Mouse (Mus musculus) embryo, embryonic 10.5 days (tissue): ENCODE measurements at regions not wholly inside any gene's neighbourhood (a gene's known extent, or its start where the extent isn't known, plus 50 kb on each side); places are given as distances from the start of the nearest gene placed in this dataset.

Experiments used
- DNase-seq: peaks from one replicate; pipeline ENCODE4 v3.0.0-alpha.2; 2015; ENCODE audit warnings: low spot score

DNA sequence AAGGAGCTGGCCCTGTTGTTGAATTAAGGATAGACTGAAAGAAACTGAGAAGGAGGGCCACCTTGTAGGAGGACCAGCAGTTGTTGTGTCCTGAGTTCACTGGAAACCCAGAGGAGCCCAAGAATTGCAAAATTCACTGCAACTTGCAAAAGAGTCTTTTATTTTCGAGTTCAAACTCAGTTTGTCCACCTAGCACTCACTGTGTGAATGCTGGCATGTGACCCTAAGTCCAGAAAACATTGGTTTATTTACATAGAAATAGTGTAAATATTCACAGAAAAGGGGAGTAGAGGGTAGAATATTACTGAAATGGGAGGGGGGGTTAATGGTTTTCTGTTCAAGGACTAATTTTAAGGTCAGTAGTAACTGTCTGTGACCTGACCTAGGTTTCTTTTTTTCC, 394.7 kb downstream of the 4933405O20Rik start:
- DNase-seq = no peak

DNA sequence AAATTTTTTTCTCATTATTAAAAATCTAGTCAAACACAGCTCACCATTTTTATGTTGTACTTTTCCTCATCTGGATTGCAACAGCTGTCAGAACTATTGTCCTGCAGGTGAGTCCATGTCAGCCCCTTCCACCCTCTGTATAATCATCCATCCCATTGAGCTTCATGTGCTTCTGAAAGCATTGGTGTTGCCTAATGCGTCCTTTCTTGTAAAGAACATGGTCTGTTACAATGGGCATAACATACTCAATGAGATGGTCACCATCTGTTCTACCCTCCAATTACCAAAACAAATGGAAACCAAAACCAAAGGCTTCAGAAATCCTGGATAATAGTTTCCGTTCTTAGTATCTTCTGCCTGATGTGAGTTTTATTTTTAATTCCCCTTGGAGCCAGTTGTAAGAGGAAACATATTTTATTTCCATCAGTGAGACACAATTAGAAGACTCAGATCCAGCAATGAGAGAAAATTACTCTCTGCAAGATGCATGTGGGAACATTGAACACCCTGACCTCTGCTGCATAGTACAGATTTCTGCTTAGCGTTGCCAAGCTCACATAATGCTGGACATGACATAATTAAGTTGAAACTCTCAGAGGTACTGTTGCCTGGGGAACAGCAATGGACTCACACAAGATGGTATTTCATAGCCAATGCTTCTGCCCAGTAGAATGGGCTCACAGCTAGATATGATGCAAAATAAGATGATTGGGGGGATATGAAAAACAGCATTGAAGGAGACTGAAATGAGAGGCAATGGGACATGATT, 443.1 kb downstream of the 4933405O20Rik start:
- peak; percentile 5 for DNase-seq

DNA sequence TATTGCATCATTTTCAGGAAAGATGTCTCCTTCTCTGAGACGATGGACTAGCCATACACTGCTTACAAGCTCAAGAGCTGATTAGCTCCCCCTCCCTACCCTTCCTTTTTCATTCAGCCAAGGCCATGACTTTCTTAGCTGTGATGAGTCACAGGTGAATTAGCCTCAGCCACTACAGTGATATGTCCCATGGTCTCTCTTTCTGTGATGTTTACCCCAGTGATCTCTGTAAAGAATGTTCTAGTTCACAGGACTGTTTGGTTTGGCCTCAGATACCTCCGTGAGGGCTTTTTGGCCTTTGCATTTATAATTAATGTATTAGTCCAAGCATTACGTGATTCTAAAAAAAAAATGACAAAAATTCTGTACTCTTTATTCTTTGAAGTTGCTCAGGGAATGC, 452.5 kb downstream of the 4933405O20Rik start:
- no peak for DNase-seq

DNA sequence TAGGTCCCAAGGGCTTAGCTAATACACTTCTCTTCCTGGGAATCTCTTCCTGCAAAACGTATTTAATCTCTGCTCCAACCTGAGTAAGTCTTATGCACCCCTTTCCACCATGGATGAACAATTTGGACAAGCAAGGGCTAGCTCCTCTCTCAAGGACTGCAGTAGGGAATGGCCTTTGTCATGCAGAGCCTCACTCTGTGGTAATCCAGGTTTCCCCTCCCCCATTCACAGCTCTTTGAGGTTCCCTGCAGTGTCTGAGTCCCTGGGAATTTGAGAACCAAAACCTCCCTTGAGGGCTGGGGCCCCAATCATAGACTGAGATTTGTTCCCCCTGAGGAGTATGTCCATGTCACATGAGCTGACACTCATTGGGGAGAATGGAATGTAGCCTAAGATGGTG, 442.5 kb upstream of the Ano5 start:
- no peak for DNase-seq

DNA sequence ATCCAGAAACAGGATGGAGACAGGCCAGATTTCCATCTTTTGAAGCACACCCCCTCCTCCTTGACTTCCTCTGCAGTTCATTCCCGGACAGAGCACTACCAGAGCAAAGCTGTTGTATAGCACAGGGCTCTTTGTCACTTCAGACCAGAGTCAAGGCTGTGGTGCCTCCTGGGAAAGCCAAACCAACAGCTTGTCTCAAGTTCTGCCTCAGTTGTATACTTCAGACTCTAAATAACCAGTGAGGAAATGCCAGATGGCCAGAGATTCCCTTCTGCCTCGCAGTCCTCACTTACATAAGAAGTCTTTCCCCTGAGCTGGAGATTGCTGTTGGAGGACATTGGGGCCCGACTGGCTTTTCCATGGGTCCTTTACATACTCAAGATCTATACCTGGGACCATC, 417.1 kb upstream of the Ano5 start:
- DNase-seq = no peak

DNA sequence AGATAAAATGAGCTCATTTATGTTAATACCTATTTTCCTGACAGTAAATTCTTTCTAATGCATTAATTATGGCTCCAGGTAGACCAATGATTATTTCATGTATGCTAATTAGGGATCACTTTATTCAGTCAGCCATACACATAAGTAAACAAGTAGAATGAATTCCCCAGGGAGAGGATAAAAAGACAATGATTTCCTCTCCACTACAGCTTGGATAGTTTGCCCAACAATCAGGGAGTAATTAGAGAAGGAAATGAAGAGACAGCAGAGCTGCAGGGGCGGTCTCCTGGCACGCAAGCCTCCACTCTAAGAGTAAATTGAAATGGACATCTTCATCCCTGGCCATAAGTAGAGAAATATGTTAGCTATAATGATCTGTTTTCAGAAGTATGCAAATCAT, 409.7 kb upstream of the Ano5 start:
- no peak for DNase-seq

DNA sequence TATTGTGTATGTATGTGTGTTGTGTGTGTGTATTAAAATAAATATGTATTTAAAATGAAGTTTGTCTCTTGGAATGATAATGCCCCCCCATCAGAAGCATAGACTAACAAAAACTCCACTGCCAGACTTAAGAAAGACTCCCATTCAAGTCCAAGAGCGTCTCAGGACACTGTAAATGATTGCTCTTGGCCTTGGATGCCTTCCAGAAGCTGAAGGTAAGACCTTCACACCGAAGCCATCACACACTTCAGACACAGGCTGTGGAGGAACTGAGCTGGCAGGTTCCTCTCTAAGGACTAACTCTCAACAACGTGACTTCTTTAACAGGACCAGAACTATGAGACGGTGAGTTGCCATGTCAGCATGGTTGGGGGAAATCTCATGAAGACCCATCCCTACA, 370.0 kb upstream of the Ano5 start:
- no peak for DNase-seq

DNA sequence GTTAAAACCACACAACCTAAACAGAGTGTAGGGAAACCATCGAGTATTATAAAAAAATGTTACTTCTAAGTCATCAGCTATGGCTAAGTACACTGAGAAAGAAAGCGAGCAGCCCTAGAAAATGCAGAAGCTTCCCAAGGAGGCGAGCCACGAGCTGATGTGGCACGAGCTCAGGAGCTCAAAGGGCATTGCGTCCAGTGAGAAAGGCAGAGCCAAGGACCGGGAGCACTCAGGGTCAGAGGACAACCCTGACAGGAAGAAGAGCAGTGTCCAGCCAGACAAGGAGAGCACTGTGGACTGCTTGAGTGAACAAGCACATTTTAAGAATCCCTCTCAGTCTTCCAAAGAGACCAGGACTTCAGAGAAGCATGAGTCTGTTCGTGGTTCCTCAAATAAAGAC, 335.6 kb upstream of the Ano5 start:
- DNase-seq = no peak

DNA sequence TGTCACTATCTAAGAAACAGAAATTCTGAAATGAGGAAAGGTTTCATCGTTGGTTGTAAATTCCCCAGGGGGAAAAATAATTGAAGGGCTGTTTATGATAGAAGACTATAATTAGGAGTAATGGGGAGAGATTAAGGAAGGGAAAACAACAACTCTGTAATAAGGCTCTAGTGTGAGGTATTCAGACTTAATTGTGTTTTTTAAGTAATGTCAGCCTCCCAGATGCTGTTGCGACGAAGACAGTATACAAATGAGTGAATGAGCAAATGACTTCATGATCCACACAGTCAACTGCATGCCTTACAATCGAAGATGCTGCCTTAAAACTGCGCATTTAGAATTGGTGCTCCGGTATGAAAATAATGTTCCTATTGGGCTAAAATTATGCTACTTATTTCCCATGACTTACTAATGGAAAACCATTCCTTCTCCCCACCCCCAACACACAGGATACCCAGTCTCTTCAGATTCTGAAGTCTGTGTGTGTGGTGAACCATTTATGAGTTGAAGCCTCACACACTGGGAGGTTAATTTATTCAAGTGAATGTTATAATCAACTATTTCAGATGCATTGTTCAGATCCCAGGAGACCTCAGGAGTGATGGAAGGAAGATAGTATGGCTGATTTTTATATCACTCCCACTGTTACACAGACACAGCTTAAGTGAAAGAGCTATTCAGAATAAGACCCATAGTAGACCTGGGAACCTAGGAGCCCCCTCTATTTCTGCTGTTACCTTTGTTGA, 295.2 kb upstream of the Ano5 start:
- DNase-seq = no peak

DNA sequence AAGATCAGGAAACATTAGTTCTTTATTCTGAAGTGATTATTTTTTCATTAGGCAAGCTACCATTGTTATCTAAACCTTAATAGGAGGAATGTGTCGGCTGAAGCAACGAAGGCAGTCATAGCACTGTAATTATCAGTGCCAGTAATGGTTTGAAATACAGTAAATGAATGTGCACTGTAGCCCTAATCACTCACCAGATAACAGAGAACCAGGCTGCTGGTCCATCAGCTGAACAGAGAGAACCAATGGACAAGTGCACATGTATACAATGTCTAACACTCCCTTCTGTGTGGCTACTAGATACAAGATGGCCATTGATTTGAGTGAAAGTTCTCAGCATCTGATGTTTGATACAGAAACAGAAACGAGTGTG, 294.6 kb upstream of the Ano5 start:
- DNase-seq = no peak

DNA sequence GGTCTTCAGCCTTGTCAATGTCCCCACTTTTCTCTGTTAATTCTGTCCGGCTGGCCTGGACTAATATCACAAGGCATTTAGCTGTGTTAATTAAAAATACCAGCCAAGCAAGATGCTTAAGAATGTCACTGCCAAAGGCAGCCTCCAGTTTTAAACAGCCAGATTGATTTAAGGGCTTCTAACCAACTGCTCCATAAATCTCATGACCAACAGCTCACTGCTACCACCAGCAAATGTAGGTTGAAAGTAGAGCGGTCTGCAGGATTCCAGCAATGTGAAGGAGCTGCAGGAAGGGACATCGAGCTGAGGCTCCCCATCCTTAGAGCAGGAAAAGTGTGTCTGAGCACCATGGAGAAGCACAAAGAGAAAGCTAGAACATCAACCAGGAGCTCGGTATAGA, 289.5 kb upstream of the Ano5 start:
- no peak for DNase-seq

DNA sequence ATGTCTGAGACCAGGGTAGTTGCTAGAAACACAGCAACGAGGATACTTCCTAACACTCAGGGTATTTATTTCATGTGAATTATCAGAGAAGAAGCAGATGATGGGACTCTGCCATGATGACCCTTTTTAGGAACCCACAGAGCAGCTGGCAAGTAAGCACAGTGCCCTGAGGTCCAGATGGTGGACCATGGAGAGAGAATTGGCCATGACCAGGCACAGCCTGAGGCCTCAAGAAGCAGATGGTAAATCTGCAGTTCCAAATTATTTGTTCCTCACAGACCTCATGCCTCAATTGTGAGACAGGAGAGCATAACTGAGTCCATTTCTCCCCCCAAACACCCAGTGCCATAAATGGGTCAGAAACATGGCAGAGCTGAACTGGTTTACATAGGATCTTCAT, 289.0 kb upstream of the Ano5 start:
- no peak for DNase-seq

DNA sequence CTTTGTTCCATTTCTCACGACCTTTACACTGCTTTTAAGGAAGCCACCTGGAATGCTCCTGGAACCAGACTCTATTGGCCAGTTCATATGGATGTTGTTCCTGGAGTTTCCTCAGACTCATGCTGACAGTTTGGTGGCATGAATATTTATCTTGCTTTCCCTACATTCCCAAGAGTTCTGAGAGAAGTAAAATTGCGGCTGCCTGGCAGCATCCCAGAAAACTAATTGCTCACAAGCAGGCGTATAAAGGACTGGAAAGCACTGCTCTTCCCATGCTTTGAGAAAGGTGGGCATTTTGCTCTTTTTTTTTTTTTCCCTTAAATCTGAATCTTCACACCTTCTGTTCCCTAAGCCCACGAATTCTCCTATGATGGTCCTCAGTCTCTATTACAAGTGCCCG, 283.7 kb upstream of the Ano5 start:
- no peak for DNase-seq

DNA sequence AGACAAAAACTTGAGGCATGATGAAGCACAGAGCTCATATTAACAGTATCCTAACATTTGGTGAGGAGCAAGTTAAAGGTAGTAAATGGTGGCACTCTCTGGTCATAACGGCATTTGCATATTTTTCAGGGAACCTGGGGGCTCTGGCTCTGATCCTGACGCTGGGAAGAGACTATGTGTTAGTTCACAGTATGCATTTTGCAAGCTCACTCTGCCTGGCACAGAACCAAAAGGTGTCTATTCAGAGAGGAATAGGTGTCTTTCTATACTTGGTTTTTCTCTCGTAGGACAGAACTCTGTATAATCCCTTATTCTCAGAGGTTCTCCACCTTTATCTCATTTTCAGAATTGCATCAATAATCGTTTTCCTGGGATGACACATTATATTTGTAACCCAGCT, 276.2 kb upstream of the Ano5 start:
- no peak for DNase-seq

DNA sequence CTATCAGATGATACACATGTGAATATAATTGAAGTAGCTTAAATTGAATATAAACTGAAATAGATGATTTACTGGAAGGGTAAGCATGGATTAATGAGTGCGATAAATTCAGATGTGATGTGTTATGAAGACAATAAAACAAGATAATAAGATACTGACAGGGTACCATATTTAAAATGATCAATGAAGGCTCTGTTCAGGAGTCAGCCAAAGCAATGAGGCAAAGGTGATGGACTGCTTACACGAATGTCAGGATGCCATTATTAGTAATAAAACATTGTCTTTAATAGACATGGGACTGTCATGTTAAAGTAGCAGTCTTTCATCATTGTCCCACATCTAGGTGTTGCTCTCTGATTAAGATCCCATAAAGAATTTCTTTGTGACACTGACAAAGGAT, 263.1 kb upstream of the Ano5 start:
- DNase-seq = no peak

DNA sequence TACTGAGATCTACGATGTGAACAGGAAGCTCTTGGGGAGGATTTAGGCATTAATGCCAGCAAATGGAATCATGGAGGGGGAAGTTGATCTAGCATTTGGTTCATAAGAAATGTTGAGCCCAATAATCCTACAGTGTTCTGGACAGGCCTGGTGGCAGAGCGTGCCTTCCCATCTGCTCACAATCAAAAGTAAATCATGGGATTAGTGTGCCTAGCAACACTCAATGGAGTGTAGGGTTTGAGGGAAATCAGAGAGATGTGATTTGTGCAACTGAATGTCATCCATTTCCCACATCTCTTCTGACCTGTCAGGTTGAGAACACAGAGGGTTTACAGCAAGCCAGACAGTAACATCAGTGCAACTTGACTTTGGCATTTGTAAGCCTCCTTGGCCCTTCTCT, 256.4 kb upstream of the Ano5 start:
- DNase-seq = no peak

DNA sequence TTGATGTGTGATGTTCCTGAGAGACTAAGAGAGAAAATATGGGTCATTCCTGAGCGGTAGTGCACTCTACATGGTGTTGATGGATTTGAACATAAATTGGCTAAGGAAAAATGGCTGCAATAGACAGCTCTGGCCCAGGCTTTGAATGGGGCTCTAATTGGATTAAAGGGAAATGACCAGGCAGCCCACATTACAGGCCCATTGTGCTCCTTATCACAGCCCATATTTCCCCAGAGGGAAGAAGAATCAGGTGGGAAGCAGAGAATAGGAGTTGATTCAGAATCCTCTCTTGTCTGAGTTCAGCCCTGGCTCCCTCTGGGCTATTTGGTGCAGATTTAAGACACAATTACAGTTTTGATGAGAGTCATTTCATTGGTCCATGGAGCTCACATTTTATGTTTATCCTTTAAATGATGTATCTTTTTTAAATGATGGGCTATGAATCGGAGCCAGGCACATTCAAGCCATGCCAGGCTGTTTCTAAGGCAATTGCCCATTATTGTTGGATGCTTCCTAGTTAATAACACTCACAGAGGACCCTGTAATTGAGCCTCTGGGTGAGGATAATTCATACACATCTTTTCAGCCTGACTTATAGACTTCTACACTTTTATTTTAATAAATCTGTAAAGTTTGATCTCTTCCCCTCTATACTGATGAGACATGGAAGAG, 251.5 kb upstream of the Ano5 start:
- peak; percentile 10 for DNase-seq

DNA sequence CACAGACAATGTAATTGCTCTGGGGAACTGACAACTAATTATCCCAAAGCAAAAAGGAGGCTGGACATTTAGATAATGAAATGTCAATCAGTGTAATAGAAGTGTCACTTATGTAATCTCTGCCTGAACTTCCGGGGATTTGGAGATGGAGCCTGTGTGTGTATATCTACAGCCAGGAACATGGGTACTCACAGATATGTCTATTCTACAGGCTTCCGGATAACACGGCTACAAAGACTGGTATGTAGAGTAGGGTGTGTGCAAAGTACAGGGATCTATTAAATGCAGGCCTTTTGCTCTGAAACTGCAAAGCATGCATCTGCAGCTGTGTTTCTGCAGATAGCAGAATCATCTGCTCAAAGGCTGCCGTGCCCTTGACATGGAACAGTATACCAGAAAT, 246.7 kb upstream of the Ano5 start:
- DNase-seq = no peak

DNA sequence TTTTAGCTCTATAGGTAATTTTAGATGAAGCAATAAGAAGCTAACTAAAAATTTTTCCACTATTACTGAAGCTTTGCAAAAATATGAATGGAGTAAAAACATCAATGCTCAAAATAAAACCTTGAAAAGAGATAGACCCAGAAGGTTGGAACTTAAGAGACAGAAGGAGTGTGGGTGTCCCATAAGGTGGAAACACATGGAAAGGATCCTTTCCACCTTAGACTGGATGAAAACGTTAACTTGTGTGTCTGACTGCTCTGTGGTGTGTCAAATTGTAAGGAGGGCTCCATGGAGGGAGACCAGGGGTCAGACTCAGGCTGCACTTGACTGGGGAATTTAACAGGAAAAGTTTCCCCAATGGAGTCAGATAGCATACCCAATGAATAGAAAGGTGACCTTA, 244.9 kb upstream of the Ano5 start:
- DNase-seq = no peak

DNA sequence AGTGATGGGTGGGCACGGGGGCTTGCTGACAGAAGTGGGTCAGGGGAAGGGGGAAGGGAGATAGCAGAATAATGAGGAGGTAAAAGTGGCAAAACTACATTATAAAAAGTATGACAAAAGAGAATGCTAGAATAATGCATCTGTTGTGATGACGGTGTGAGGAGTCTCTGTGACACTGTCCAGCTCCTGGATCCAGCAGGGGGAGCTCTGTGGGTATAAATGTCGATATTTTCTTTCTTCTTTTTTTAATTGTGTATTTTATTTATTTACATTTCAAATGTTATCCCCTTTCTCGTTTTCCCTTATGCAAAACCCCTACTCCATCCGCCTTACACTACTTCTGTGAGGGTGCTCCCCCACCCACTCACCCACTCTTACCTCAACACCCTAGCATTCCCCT, 243.9 kb upstream of the Ano5 start:
- no peak for DNase-seq

DNA sequence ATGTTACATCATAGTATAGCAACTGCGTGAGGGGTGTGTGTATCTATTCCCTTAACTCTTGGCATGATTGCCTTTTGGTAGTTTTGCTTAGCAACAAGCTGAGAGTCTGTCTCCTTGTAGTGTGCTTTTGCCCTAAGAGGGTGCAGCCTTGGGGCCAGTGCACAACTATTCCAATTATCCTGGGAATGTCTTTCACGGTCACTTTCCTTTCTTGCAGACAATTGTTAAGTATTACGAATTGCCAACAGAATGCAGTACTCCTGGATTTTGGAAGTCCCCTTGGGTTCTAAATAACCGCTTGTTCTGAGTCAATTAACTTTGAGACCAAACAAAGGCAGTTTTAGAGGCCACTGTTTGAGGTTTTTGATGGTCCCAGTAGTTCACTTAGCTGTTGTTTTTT, 242.1 kb upstream of the Ano5 start:
- peak; percentile 14 for DNase-seq

DNA sequence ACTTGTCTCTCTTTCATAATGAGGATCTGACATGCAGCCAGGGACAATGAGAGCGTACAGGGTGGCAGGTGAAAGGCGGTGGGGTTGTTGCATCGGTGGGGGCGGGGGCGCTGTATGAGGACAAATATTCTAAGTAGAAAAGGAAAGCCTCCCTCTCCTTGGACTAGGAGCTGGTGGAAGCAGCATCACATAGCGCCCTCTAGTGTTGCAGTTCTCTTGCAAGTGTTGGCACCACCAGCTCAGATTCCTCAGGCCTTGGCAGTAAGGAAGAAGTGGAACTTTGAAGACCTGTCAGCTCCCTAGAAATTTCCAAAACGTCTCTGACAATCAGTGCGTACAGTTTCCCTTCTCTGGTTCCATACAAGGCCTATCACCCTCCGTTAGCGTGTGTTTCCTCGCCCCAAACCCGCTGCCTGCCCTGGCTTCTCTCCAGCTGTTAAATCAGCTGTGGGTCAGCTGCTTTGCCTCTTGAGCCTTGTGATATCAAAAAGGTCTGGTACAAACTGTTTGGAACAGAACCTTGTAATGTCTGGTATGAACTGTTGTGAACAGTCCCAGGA, 240.2 kb upstream of the Ano5 start:
- peak; percentile 70 for DNase-seq

DNA sequence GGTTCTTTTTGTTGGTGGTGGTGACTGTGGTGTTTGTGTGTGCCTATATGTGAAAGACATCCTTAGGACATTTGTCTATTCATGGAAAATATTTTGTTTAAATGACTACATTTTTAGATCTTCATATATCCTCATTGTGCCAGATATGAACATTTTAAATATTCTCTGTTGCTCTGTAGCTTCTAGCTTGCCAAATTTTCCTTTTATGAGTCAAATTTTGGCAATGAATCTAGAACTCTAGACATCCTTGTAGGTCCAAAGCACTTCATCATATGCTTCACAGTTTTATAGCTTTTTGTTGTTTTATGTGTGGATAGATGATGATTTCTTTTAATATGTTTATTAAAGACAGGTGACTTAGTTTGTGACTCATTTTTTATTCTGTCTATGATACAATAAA, 229.4 kb upstream of the Ano5 start:
- no peak for DNase-seq
